Mouse (Mus musculus) embryonic facial prominence, embryonic 10.5 days (tissue): Measurements from ENCODE around the gene Rab3ip. TPM values are rescaled to one million over a fixed set of nuclear protein-coding genes. Genes with fewer than 3 reads are reported as not detected.
A peak's percentile ranks its signal among the peaks of the same experiment; 100 is the strongest.

Experiments used
- DNase-seq: peaks from one replicate; pipeline ENCODE4 v3.0.0-alpha.2; 2017; ENCODE audit warnings: low spot score
- H3K27ac ChIP-seq: fragments of 300-500 bp; sonication (generic); replicated peaks from 2 replicates; pipeline ENCODE4 v1.5.1; 2016; ENCODE audit warnings: mild to moderate bottlenecking
- H3K27me3 ChIP-seq: fragments of 300-500 bp; sonication (generic); replicated peaks from 2 replicates; pipeline ENCODE4 v1.6.1; 2016; ENCODE audit warnings: low read depth, mild to moderate bottlenecking; ENCODE audit not compliant: poor library complexity, severe bottlenecking
- H3K36me3 ChIP-seq: fragments of 300-500 bp; sonication (generic); replicated peaks from 2 replicates; pipeline ENCODE4 v1.6.1; 2016; ENCODE audit warnings: mild to moderate bottlenecking, moderate library complexity
- H3K4me1 ChIP-seq: fragments of 300-500 bp; sonication (generic); 2 replicates; pipeline ENCODE4 v1.6.1; 2016
- H3K4me3 ChIP-seq: fragments of 300-500 bp; sonication (generic); 2 replicates; pipeline ENCODE4 v1.5.1; 2016; ENCODE audit warnings: mild to moderate bottlenecking, moderate library complexity
- H3K9me3 ChIP-seq: fragments of 300-500 bp; sonication (generic); 2 replicates; pipeline ENCODE4 v1.6.1; 2016; ENCODE audit warnings: mild to moderate bottlenecking
- WGBS: fragments of 180-500 bp; shearing (Covaris S2); methylation state at CpG from one replicate; pipeline ENCODE4 v1.1.7; 2016; 5-methylcytosine and 5-hydroxymethylcytosine counted together
- polyA plus RNA-seq: library from polyadenylated mRNA; unstranded; fragments of >200 nt; fragmentation: Nextera tagmentation; extraction: Ambion mirVana; gene quantifications from 2 replicates; pipeline ENCODE4 v1.2.1, GENCODE M21; 2016

Gene Rab3ip
- 36.5 and 37.3 TPM in 2 replicates for polyA plus RNA-seq

DNA sequence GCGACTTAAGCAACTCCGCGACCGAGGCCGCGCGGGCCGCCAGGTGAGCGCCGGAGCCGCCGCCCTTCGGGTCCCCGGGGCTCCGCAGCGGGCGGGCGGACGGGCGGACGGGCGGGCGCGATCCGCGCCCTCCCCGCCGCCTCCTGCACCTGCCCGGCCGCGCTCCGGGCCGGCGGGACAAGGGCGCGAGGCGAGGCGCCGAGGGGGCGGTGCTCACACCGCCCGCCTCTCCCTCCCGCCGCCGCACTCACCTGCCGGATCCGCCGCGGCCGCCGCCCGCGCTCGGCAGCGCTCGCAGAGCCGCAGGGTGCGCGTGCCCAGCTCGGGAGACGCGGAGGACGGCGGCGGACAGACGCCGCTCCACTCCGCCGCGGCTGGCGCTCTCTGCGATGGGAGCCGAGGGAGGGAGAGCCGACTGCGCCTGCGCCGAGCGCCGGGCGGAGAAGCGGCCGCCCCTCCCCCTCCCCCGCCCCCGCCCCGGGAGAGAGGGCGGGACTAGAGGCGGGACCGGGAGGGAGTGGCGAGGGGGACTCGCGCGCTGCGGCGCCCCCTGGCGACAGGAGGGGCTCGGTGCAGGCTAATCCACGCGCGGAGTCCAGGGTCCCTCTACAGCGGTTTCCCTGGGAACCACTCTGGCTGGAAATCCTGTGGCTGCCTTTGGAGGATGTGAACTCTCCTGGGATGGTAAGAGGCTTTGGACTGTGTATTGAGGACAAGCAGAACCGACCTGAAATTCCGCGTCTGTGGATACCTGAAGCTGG lies at the start of gene Rab3ip:
TSS of gene Rab3ip (minus strand) at position 761 of the 761 bp plus-strand sequence.
- peak; percentile 98 for DNase-seq
- no peaks in the 10 kb centered on the region for H3K9me3 ChIP-seq
- WGBS, result under 1% methylated on average over 103 of the region's 103 CpGs
- H3K27me3 ChIP-seq, result no peaks in the 10 kb centered on the region
- 0 out of 2 replicates have a peak, but pooled peaks cover 4% of the 10 kb centered on the region for H3K36me3 ChIP-seq
- H3K27ac ChIP-seq, result peak within 1 kb of the TSS; percentile 91
- H3K4me1 ChIP-seq, result peaks cover 27% of the 10 kb centered on the region
- peak within 1 kb of the TSS; percentile 94 for H3K4me3 ChIP-seq

DNA sequence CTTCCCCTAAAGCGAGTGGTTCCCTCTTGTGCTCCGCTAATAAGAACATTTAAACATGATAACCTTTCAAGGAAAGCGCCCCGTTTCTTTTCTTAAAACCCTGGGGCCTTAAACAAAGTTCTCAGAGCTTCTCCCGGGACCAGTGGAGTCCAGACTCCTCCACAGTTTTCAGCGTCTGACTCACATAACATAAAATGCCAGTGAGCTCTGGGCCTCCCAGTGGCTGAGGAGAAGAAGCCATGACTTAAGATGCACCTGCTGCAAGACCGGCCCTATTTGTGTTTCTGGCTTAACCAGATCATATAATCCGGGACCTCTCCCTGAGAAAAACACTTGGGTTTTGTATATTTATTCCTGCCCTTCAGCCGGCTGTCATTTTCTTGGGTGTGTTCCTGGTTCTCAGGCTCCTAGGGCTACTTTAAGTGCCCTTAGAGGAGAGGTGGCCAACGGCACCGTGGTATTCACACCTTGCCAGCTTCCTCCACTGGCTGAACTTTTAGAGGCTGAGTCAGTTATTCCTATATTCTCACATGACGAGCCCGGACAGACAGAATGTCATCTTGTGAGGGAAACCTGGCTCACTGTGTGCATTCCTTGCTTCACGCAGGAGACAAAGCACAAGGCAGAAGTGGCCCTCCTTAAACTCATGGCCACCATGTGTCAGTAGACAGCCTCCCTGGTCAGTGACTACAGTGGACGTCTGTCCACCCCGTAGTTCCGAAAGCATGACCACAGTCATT lies 48.3 kb upstream of the Rab3ip start:
- WGBS, result 87% methylated on average over 17 of the region's 17 CpGs
- no peak for DNase-seq
- H3K36me3 ChIP-seq, result no peaks in the 10 kb centered on the region
- no peaks in the 10 kb centered on the region for H3K27me3 ChIP-seq
- H3K9me3 ChIP-seq, result no peaks in the 10 kb centered on the region
- peaks cover 15% of the 10 kb centered on the region for H3K4me1 ChIP-seq
- no peak overlapping the region for H3K27ac ChIP-seq
- no peak overlapping the region for H3K4me3 ChIP-seq

DNA sequence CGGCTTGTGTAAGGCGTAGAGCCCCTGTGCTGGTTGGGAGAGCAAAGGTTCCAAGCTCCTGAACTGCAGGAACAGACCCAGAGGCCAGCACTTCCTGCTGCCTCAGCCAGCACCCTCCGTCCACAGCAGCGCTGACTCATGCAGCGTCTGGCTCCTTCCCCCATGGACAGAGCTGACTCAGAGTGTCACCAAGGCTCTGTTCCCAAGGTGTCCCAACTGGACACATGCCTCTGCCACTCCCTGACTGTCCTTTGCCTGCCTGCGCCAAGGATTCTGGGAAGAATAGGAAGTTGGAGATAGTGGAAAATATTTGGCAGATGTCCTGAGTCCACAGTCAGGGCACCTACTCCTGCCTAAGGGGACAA lies 45.6 kb upstream of the Rab3ip start:
- Histone ChIP-seq H3K36me3 (no peaks in the 10 kb centered on the region), H3K27me3 (no peaks in the 10 kb centered on the region), H3K27ac (no peak overlapping the region; the same call in 1 of the 2 replicates), H3K4me3 (no peak overlapping the region), H3K4me1 (peaks cover 15% of the 10 kb centered on the region), H3K9me3 (no peaks in the 10 kb centered on the region)
- no peak for DNase-seq
- WGBS, result 65% methylated on average over 6 of the region's 6 CpGs

DNA sequence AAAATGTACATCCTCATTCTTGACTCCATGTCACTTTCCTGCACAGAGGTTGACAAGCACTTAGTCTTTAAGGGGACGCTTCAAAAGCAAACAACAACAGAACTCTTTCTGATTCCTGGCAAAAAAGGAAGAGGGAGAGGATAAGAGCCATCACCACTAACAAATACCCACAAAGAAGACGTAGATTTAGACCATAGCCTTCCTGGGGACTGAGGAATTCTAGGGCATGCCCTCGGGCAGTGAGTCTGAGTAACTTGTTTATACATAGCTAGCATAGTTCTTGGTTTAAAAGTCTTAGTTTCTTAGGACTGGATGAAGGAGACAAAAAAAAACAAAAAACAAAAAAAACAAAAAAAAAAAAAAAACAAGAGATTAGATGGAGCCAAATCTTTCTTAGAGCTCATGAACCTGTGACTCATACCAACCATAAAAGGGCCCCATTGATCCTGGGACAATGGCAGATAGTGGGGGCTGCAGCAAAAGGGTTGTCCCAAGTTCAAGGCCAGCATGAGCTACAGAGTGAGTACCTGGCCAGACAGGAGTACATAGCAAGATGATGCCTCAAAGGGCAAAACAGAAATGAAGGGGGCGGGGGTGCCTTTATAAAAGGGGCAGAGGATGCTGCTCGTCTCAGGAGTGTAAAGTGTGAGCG lies 45.1 kb upstream of the Rab3ip start:
- DNase-seq, result no peak
- Histone ChIP-seq H3K4me1 (peaks cover 15% of the 10 kb centered on the region), H3K27ac (no peak overlapping the region; the same call in 1 of the 2 replicates), H3K27me3 (no peaks in the 10 kb centered on the region), H3K9me3 (no peaks in the 10 kb centered on the region), H3K36me3 (no peaks in the 10 kb centered on the region), H3K4me3 (no peak overlapping the region)
- 57% methylated on average over 6 of the region's 6 CpGs for whole genome bisulfite sequencing

DNA sequence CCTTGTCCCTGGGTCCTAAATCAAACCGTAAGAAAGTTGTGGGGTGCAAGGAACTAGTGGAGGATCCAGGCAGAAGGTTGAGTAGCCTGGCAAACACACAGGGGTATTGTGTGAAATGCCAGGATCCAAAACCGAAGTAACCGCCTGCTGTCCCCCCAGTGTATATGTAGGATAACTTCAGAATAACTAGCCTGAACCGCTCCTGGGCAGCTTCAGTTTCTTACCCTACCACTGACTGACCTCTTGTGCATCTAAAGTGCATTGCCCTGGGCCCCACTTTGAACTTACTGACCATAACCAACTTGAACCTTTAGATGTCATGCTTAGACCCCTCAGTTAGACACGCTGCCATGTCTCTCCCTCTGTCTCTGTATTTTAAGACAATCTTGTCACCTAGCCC lies 44.6 kb upstream of the Rab3ip start:
- Histone ChIP-seq H3K4me3 (no peak overlapping the region), H3K4me1 (peaks cover 15% of the 10 kb centered on the region), H3K9me3 (no peaks in the 10 kb centered on the region), H3K27me3 (no peaks in the 10 kb centered on the region), H3K27ac (peak overlapping the region; percentile 19; the same call in 1 of the 2 replicates), H3K36me3 (no peaks in the 10 kb centered on the region)
- no peak for DNase-seq
- WGBS, result 71% methylated on average over 5 of the region's 5 CpGs

DNA sequence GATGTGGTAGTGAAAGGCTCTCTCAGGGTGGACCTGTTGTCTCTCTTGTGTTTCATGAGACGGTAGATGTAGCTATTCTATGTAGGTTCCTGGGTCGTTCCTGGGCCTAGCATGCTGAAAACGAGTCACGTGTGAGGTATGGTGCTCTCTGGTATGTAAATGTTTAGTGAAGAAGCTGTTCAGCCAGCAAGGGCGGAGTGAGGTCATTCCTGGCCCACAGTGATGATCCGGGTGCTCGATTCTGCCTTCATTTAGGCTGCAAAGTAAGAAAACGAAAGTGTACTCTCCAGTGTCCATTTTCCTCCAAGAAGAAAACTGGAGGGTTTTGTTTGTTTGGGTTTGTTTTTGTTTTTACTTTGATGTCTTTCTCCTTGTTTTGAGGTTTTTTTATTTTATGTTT lies 43.4 kb upstream of the Rab3ip start:
- H3K27ac ChIP-seq, result no peak overlapping the region
- DNase-seq, result no peak
- no peak overlapping the region for H3K4me3 ChIP-seq
- H3K27me3 ChIP-seq, result no peaks in the 10 kb centered on the region
- peaks cover 15% of the 10 kb centered on the region for H3K4me1 ChIP-seq
- WGBS, result 93% methylated on average over 8 of the region's 8 CpGs
- H3K9me3 ChIP-seq, result no peaks in the 10 kb centered on the region
- no peaks in the 10 kb centered on the region for H3K36me3 ChIP-seq

DNA sequence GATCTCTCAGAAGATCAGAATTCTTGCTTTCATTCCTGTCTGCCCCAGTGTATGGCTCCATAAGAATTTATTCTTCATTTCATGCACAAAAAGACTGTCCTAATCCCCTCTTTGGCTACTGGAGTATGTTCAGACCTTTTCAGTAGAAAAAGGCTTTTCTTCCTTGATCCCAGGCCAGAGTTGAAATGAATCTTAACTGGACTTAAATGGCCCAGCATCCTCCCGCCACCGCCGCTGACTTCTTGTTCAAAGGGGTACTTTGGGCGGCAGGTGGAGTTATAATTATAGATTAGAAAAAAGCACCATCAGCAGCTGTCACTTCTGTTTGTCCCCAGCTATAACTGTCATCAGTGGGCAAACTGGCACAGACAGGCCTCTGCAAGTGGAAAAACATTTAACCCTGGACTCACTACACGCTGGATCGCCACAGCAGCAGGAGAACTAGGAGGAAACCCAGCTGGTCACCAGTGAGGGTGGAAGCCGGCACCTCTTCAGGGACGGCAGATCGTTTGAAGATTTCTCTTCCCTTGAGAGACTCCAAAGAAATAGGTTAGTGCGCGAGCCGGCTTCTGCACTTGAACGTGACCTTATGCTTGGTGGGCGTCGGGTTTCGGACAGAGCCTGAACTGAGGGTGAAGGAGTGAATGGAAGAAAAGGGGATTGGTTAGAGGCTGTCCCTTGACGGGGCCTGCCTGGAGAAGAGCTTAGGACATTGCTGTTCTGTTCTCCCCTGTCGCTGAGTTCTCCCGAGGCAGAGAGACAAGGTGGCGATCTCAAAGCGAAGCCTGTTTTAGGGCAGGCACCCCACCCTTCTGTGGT lies 35.9 kb upstream of the Rab3ip start, which contains the start of gene Best3:
TSS of gene Best3 (plus strand) at position 51 of the 819 bp plus-strand sequence.
- DNase-seq, result peak; percentile 19
- Histone ChIP-seq H3K9me3 (no peaks in the 10 kb centered on the region), H3K27ac (0 out of 2 replicates have a peak within 1 kb of the TSS, but pooled peaks have one; percentile 7), H3K27me3 (no peaks in the 10 kb centered on the region), H3K4me3 (no peak within 1 kb of the TSS), H3K4me1 (peaks cover 18% of the 10 kb centered on the region), H3K36me3 (no peaks in the 10 kb centered on the region)
- 52% methylated on average over 21 of the region's 21 CpGs for WGBS

DNA sequence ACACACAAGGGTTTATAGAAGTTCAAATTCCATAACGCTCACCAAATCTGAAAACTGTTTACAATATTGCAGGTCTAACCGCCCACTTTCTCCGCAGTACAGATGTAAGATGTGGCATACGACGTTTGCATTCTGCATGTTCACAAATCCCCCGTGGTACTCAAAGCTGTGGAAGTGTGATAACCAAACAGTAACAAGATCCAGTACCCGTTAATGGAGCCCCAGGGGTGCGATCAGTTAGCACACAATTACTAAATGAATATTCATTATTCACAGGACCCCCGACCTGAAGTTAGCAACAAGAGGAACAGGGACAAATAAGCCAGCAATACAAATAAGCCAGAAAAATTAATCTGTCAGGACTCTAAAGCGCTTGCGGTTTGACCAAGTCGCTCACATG lies 34.3 kb upstream of the Rab3ip start:
- H3K36me3 ChIP-seq, result no peaks in the 10 kb centered on the region
- no peak for DNase-seq
- 76% methylated on average over 12 of the region's 12 CpGs for WGBS
- H3K27ac ChIP-seq, result no peak overlapping the region
- peaks cover 18% of the 10 kb centered on the region for H3K4me1 ChIP-seq
- no peak overlapping the region for H3K4me3 ChIP-seq
- no peaks in the 10 kb centered on the region for H3K27me3 ChIP-seq
- no peaks in the 10 kb centered on the region for H3K9me3 ChIP-seq

DNA sequence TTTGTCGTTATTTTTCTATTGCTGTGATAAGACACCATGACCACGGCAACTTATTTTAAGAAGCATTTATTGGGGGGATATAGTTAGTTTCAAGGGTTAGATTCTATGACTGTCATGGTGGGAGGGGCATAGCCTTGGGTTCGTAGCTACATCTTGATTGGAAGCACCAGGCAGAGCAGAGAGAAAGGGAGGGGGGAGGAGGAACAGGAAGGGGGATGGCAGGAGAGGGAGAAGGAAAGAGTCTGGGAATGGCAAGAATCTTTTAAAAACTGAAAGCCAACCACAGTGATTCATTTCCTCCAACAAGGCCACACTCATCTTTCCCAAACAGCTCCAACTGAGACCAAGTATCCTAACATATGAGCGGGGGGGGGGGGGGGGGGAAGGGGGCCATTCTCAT lies 32.0 kb upstream of the Rab3ip start:
- WGBS, result 71% methylated on average over 4 of the region's 4 CpGs
- no peaks in the 10 kb centered on the region for H3K9me3 ChIP-seq
- H3K27ac ChIP-seq, result no peak overlapping the region
- no peaks in the 10 kb centered on the region for H3K27me3 ChIP-seq
- DNase-seq, result no peak
- H3K4me1 ChIP-seq, result peaks cover 15% of the 10 kb centered on the region
- no peak overlapping the region for H3K4me3 ChIP-seq
- no peaks in the 10 kb centered on the region for H3K36me3 ChIP-seq

DNA sequence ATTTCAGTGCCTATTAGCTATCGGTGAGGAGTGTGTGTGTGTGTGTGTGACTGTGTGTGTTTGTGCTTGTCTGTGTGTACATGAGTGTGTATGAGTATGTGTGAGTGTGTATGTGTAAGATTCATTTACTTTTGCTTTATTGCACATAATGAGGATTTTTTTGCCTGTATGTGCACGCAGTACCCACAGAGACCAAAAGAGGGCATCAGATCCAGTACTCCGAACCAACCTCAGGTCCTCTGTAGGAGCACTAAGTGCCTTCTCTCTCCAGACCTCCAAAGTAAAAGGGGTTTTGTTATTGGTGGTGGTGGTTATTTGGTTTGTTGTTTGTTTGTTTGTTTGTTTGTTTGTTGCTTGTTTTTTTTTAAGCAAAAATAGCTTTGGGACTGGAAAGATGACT lies 30.3 kb upstream of the Rab3ip start:
- no peak for DNase-seq
- WGBS, result 71% methylated on average over 3 of the region's 3 CpGs
- no peak overlapping the region for H3K4me3 ChIP-seq
- no peaks in the 10 kb centered on the region for H3K9me3 ChIP-seq
- H3K27ac ChIP-seq, result no peak overlapping the region
- H3K27me3 ChIP-seq, result no peaks in the 10 kb centered on the region
- no peaks in the 10 kb centered on the region for H3K36me3 ChIP-seq
- H3K4me1 ChIP-seq, result peaks cover 6% of the 10 kb centered on the region; the same call in 1 of the 2 replicates

DNA sequence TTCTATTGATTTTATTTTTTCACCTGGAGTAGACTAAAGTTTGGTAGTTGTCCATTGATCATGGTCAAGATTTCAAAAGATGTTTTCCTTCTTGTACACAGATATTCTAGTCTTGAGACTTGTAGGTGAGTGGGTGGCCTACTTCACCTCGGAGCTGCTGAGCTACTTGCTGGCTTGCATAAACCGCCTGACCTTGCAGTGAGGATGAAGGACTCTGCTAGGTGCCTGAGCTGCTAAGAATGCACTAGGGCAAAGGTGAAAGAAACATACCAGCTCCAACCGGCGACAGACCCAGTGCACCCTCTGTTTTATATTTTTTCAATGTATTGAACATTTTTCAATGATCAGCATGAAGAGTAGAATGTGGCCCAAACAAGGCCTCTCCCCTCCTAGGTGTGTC lies 29.7 kb upstream of the Rab3ip start:
- H3K4me3 ChIP-seq, result no peak overlapping the region
- no peaks in the 10 kb centered on the region for H3K27me3 ChIP-seq
- H3K27ac ChIP-seq, result no peak overlapping the region
- H3K4me1 ChIP-seq, result peaks cover 6% of the 10 kb centered on the region; the same call in 1 of the 2 replicates
- no peaks in the 10 kb centered on the region for H3K9me3 ChIP-seq
- DNase-seq, result no peak
- H3K36me3 ChIP-seq, result no peaks in the 10 kb centered on the region
- 80% methylated on average over 4 of the region's 4 CpGs for WGBS

DNA sequence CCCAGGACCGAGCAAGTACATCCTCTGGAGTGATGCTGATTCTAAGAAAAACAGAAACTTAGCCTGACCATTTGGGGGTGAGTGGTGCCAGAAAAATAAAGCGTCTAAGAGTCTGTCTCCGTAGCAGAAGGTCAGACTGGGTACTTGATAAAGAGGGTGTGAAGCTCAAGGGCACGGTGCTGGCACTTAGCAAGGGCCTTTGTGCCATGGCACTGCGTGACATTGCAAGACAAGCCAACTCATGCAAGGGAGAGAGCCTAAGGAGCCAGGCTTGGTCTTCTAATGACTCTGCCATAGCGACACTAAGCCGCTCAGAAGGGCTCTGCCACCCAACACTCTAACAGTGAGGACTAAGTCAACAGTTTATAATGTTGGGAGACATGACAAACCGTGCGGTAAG lies 28.3 kb upstream of the Rab3ip start:
- Histone ChIP-seq H3K27ac (no peak overlapping the region), H3K36me3 (no peaks in the 10 kb centered on the region), H3K27me3 (no peaks in the 10 kb centered on the region), H3K9me3 (no peaks in the 10 kb centered on the region), H3K4me1 (peaks cover 6% of the 10 kb centered on the region; the same call in 1 of the 2 replicates), H3K4me3 (no peak overlapping the region)
- WGBS, result 92% methylated on average over 9 of the region's 9 CpGs
- no peak for DNase-seq
